Mouse (Mus musculus) granulocyte monocyte progenitor cell, adult 5-6 weeks (primary cell): ENCODE measurements around the gene Dock4. TPM values are rescaled to one million over a fixed set of nuclear protein-coding genes. Genes with fewer than 3 reads are reported as not detected.
A peak's percentile ranks its signal among the peaks of the same experiment; 100 is the strongest.

ENCODE experiments used
- ATAC-seq: replicated peaks from 2 replicates; pipeline ENCODE4 v1.8.0; 2016; ENCODE audit warnings: mild to moderate bottlenecking, moderate TSS enrichment, inconsistent platforms; ENCODE audit not compliant: poor library complexity, severe bottlenecking
- total RNA-seq, 2 experiments: library from RNA; stranded (forward) in 1 of 2; stranded (reverse) in 1 of 2; fragments of 200-712, 200-1000 nt in 1 of 2; fragments of >200 nt in 1 of 2; fragmentation: Nextera tagmentation in 1 of 2; gene quantifications; 2 replicates each; pipeline ENCODE4 v1.2.3; 2014 to 2017

Dock4 gene
- total RNA-seq, 2 experiments from 2014 or later = 0.19 to 0.57 TPM

DNA sequence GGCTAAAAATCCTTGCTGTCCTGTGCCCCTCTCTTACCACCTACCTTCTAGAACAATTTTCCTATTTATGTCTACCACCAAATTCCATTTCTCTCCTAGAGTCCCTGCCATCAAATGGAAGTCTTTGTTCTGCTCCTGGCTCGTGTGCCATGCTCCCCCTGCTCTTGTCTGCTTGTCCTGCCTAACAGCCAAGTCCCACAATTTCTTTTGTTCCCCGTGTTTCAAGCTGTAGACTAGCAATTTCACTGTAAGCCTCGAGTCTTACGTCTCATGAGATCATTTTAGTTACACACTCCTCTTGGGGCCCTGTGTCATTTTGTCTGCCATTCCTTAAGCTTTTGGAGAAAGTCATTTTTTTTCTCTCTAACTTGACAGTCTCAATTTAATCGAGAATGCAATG is 268.5 kb downstream of the Dock4 start:
- no peak for ATAC-seq

DNA sequence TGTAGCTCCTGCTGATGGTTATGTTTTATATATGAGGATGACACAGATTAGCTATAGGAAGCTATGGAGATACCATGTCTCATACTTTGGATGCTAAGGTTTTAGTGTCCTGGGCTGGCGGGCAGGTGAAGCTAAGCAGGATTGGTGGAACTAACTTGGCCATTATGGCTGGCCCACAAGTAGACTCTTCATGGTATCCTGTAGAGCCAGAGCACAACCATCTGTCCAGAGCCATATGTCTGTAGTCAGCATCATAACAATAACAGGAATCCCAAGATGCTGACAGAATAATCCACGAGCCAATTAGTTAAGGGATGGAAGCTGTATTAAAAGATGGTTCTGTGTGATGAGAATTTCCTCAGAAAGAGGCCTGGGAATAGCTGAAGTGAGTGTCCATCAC is 269.4 kb downstream of the Dock4 start:
- no peak for ATAC-seq

DNA sequence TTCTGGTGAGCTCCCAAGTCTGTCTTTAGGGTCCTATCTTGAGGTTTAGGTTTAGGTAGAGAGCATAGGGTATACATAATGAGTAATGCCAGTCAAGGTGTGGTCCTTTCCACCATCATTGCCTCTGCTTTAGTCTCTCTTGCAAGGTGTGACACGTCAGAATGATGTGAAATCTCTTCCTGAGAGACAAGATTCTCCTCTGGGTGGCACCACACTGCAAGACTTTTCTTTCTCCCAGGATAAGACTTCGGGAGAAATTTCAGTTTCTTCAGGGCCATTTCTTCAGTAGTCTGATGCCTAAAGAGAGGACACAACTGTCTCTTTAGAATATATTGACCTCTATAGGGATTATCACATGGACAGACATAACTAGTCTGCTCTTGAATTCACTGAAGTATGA is 282.6 kb downstream of the Dock4 start:
- ATAC-seq = no peak

DNA sequence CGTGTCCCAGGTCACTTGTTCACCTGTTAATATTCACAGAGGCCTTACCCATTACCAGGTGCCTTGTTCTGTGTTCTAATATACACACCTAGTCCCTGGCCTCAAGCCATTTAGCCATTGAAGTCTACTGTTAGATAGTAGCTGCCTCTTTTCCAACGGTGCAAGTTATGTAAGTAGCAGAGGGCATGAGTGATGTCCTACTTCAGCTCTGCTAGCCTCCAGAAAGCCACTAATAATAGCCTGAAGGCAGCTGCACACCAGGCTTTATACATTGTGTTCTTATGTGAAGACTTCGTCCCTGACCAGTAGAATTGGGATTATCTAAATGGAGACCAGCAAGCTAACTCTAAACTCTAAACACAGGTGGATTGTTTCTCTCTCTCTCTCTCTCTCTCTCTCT is 285.0 kb downstream of the Dock4 start:
- no peak for ATAC-seq

DNA sequence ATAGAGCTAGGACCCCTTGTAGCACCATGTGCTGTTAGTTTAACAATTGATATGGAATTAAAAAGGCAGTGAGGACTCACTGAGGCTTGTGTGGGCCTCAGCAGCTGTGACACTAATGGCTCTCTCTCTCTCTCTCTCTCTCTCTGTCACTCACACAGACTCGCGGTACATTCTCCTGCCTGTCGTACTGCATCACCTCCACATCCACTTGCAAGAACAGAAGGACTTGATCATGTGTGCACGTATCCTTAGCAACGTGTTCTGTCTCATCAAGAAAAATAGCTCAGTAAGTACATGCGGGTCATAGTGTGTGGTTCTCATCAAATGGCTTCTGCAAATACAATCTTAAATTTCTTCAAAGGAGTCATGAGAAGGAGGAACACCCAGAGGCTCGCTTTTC is 299.7 kb downstream of the Dock4 start:
- ATAC-seq = no peak

DNA sequence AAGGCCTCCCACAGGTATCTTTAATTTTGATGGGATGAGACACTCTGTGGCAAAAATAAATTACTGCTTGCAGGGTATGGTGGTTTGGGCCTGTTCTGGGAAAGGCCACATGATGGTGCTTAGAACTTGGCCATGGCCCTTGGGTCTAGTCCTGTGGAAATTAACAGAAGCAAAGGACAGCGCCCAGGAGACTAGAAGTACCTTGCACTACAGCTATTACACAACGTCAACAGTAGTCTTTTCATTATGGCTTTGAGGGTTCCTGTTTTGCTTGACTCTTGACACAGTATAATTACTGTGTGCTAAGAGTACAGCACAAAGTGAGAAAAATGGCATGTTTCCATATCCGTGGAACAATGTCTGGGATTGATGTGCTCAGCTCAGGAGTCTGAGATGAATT is 300.3 kb downstream of the Dock4 start:
- 0 out of 2 replicates have a peak, but pooled peaks have one; percentile 40 for ATAC-seq

DNA sequence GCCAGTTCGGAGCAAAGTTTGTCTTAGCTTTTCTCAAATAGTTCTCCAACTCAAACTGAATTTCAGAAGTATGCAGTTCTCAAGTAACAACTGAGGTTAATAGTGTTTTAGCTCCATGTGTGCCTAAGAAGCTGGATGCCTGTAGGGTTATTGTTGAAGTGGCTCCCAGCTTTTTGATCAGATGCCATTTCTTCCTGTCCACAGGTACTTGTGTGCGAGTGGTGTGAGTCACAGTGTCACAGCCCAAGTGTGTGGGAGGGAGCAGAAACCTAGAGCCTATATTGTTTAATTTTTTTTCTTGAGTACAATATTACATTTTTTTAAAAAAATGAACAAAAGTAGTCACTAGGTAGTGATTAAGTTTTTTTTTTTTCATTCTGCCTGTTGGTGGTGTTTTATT is 313.5 kb downstream of the Dock4 start:
- no peak for ATAC-seq

DNA sequence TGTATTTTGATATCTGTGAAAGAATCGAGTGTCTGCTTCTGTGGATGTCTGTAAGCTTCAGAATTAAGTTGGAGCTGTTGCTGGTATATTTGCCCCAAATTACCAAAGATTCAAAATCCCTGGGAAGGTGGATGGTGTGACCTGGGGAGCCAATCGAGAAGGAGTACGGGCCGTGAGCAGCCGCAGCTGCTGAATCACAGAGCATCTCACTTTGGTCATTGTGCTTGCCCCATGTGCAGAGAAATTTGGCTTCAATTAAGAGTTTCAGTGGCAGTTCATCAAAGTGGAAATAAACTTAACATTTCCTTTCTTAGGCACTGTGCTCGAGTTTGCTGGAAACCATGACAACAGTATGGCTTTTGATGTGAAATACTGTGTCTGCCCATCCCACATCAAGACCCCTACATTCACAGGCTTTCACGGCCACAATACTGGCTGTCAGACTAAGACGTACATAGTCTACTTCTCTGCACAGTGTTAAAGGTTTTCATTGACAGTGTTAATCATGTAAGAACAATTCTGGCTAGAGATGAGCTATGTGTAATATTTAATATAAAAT is 321.6 kb downstream of the Dock4 start:
- ATAC-seq = no peak

DNA sequence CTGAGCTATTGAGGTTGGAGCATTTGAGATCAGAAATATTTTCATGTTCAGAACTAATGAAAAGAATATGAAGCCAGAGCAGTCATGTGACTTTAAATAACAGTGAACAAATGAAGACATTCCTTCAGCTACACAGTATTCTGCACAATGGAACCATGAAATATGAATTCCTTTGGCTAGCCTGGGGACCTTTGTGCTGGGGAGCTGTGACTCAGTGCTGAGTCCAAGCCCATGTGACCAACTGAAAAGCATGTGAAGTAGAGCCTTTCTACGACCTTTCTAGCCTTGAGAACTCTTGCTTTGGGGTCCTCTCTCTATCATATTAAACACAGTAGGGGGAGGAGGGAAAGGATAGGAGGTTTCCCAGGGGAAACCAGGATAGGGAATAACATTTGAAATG is 327.3 kb downstream of the Dock4 start:
- ATAC-seq = no peak

DNA sequence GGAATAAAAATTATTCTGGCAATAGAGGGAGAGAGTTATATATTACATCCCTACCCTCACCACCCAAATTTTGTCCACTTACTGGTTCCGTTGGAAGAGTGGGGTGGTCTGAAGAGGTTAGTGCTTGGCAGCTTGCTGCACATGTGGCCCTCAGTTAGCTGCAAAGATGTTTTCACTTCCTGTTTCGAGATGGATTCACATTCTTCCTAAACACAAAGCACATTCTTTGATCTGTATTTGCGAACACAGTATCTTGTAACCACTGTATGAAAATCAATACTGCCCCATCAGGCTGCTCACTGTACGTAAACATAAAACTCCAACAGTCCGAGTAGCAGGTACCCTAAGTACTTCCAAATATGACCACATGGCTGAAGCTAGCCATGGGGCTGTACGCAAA is 335.8 kb downstream of the Dock4 start:
- ATAC-seq = peak; percentile 77

DNA sequence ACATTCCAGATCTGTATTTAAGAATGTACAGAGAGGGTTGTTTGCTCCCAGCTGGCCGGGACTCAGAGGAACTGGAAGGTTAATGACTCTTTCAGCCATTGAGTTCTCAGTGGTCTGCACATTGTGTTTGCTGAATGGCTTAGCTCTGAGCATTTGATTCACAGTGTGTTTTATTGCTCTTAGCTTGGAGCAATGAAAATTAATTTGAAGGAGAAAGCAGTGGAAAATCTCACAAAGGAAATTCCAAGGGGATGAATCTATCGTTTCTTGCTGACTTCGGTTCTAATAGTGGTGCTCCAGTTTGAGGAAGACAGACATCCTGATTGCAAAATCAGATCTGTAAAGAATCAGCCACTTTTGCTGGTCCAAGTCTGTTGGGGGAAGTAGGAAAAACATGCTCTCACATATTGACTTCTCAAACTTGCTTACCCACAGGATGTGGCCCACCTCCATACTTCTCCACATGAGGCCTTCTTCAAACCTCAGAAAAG is 342.9 kb downstream of the Dock4 start:
- ATAC-seq = peak; percentile 95

DNA sequence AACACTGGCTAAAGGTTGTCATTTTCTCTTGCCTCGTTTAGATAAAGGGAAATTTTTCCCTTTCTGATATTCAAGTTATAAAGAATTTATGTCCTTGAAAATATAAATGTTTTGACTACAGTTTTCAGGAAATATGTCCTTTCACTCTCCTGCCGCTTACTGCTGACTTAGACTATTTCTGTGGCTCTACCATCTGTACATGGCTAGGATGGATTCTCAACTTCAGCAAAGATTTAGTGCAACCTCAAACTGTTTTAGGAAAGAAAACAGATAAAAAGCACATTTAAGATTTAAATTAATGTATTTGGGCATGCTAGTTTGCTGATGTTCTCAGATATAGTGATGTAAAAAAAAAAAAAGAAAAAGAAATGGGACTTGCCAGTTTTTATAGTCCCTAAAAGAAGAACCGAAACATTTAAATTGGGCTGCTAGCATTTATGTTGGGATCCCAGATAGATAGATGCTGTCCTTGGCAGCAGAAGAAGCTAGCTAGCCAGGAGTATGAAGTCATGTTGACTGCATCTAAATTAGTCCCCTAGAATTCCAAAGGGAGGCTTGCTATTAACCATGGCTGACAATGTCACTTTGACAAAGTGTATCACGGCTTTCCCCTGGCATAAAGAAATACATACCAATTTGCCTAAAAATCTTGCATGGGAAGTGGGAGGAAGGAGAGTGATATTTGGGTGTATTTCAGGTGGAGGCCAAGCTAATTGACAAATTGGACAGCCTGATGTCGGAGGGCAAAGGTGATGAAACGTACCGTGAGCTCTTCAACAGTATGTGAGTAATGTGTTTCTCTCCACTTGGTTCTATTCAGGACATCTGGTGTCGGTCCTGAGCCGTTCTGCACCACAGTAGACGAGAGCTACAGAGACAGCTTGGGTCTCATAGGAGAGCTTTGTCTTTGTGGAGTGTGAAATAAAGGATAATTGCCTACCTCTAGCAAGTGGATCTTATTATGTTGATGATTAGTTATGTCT is 343.9 kb downstream of the Dock4 start:
- ATAC-seq = no peak

DNA sequence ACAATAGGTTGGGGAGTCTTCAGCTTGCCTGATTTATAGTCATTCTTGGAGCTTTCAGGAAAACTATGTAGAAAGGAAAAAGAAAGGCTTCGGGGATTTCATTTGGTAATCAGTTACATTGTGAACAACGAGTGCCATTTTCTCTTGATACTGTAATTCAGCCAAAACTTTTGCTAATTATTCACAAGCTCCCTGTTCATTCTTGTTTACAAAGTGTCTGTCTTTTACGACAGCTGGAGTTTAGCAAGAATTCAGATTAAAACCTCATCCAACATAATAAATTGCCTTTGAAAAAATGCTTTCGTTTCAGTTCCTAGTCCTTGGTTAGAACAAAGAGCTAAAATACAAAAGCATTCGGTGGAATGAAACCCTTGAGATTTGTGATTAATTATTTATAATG is 345.5 kb downstream of the Dock4 start:
- ATAC-seq = no peak

DNA sequence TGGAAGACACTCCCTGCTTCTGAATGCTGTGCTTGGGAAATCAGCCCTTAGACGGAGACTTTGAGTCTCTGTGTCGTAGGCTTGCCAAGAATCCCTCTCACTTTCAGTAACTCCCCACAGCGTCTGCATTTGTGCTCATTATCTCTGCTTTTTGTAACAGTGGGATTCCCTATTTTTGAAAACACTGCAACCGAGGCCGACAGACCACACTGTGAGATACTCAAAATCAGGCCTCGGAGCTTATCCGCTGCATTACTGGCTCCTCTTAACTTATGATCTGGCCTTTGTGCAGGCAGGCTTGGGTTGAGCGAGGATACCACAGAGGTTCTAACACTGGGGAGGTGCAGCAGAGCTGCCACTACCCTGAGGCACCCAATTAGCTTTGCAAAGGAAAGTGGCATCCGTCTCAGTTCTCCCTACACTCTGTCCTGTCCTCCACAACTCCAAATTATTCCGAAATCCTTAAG is 346.5 kb downstream of the Dock4 start:
- no peak for ATAC-seq

DNA sequence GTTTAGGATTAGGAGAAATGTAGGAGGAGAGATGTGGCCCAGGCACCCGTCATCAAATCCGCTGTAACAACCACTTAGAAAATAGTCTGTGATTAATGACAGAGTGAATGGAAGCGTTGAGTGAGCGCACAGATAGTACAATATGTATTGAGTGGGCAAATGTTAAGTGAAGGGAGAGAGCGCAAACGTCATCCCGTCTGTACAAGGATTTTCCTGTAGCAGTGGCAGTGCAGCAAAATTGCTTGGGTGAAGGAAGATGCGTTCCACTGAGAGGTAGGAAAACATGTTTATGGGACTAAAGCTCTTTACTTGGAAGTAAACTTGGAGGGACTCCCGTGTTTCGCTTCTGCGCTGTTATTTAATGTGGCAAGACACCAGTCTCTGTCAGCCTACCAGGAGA is 348.3 kb downstream of the Dock4 start:
- ATAC-seq = no peak

DNA sequence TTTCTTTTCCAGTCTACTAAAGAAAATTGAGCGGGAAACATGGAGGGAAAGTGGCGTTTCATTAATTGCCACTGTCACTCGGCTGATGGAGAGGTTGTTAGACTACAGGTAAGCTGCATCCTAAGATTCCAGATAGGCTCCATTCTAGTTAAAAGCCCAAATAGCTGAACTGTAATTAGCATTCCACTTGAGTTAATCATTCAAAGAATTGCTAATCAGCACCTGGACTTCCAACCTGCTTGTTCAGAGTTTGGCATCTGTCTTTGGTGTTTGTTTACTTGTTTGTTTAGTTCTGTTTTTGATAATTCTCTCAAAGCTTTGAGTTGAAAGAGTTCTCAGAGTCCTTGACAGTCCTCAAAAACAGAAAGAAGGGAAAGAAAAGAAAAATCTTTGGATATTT is 349.0 kb downstream of the Dock4 start:
- ATAC-seq = no peak

DNA sequence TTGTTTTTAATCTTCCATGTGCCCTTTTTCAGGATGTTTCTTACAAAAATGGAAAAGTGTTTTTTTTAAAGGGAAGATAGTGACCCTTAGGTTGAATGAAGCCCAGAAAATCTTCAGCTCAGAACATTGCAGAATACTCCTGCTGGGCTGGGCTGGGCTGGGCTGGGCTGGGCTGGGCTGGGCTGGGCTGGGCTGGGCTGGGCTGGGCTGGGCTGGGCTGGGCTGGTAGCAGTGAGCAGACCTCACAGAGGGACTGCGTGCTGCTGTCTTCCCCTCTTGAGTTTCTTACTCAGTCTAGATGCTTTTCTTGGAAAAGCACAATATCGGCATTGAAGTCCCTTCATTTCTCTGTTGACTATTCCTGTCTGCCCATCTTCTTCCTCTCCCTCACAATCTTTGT is 350.0 kb downstream of the Dock4 start:
- no peak for ATAC-seq

DNA sequence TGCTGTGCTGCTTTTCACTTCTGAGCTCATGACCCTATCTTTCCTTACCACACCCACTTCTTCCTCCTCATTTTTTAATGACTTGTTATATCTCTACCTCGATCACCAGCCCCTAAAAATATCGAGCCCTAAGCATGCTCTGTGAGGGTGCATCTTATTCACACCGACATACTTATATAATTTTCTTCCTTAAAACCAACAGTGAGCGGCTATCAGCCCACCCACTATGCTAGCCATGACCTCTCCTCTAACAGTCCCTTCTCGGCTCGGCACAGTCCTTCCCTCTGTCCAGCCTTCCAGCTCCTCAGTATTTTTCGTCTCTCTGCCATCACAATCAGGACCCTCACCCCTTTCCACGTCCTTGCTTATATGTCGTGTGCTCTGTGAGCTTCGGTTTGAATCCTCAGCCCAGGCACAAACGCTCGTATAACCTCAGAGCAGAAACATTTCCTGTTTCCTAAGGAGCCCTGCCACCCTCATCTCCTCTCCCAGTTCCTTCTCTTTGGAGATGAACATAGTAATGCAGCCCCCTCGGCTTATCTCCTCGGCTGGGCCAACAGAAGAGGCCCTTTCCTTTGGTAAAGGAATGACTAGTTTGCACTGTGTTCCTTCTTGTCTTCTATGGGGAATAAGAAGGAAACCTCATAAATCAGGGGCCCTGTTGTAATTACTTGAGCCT is 351.2 kb downstream of the Dock4 start:
- ATAC-seq = peak; percentile 82

DNA sequence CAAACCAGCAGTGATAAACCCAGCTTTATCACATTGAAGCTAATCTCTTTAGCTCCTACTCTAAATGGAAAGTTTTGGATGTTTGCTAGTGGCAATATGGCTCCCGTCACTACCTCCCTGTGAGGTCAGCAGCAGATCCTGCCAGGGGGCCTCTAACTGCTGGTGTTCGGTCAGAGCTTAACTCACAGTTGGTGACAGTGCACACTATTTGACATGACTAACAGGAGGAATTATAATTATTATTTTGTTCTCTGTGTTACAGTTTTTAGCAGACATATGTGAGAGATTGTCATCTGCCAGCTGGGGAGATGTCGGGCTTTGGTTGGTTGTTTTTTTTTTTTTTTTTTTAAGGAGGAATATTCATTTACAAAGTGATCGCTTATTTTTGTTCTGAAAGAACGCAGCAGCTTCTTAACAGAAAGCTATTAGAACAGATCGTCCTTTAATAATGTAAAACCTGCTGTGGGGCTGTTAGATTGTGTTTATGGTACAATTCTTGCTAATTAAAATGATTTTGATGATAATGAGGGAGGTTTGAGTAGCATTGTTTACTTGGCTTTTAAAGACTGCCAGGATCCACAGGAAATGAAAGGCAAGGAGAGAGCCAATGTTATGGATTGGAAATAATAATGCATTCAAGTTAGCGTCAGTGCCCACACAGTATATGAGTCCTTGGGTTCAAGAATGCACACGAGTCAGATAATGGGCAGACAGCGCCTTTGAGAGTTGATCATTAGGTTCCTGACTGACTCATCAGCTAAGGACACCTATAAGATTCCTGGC is 352.0 kb downstream of the Dock4 start:
- ATAC-seq = no peak

DNA sequence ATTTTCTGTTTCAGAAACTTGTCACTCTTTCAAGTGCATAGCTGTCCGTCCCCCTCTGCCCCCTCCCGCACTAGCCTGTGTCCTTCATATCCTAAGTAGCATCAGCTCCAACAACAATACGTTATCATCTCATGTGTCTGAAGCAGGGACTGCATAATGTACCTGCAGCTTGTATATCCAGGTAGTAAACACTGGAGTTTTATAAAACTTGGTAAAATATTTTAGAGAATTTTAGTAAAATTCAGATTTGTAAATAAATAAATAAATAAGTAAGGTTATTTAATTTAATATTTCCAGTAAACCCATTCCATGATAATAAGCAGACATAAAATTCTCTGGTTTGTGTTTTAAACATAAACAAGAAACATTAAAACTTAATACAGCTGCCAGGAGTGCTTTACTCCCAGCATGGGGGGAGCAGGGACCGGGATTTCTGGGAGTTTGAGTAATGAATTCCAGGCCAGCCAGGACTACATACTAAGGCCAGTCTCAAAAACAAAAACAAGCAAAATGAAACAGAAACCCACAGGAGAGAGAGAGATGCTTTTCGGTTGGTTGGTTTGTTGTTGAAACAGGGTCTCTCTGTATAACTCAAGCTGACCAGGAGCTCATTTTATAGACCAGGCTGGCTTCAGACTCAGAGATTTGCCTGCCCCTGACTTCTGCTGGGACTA is 352.7 kb downstream of the Dock4 start:
- no peak for ATAC-seq
